40 mouse cellular contexts compared by ENCODE assay signal in the genomic region with DNA sequence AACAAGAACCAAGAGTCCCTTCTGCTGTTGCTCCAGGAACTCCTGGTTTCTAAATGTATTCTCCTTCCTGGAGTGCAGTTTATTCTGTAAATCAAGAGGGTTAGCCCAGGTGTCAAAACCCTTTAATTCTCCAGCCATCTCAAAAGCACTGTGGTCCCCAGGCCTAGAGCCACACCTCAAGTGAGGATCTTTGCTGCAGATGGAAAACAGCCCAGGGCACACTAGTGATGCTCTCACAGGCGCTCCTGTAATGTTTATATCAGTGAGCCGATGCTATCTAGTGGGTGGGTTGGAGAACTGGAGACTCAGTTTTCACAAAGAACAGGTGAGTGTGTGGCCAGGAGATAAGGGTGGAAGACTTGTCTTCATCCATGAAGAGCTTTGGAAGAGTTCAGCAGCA. TPM values are rescaled to one million over a fixed set of nuclear protein-coding genes. Genes with fewer than 3 reads are reported as not detected.
"Had no signal": no experiment of that assay in that cellular context is flagged by ENCODE, and none has a peak within 500 bp of the region (broad histone marks: within the 10 kb centered on the region; RNA-seq: fewer than 3 reads in every experiment).

Gene Gm12169, plus strand, starts transcription at position 301 of the 400 bp plus-strand sequence.

- H3K4me2 ChIP-seq: embryonic facial prominence, embryonic 12.5 days; embryonic facial prominence, embryonic 13.5 days; embryonic facial prominence, embryonic 15.5 days; forebrain, embryonic 12.5 days; forebrain, embryonic 13.5 days; forebrain, embryonic 15.5 days had no signal

- H3K9me3 ChIP-seq: embryonic facial prominence, embryonic 10.5 days; embryonic facial prominence, embryonic 12.5 days; embryonic facial prominence, embryonic 13.5 days; embryonic facial prominence, embryonic 15.5 days; forebrain, embryonic 10.5 days; forebrain, embryonic 12.5 days; forebrain, embryonic 13.5 days; forebrain, embryonic 15.5 days had no signal

- H3K27ac ChIP-seq: embryonic facial prominence, embryonic 10.5 days; embryonic facial prominence, embryonic 12.5 days; embryonic facial prominence, embryonic 13.5 days; embryonic facial prominence, embryonic 15.5 days; forebrain, embryonic 10.5 days; forebrain, embryonic 12.5 days; forebrain, embryonic 13.5 days; forebrain, embryonic 15.5 days; gastrocnemius, adult 2 months; heart, adult 2 months had no signal

- ATAC-seq: forebrain, embryonic 13.5 days; forebrain, embryonic 14.5 days; forebrain, embryonic 15.5 days; forebrain, embryonic 16.5 days; forebrain, postnatal 0 days had no signal

- H3K36me3 ChIP-seq: embryonic facial prominence, embryonic 10.5 days; embryonic facial prominence, embryonic 12.5 days; embryonic facial prominence, embryonic 13.5 days; embryonic facial prominence, embryonic 15.5 days; forebrain, embryonic 10.5 days; forebrain, embryonic 12.5 days; forebrain, embryonic 15.5 days had no signal

- H3K4me1 ChIP-seq: embryonic facial prominence, embryonic 10.5 days; embryonic facial prominence, embryonic 12.5 days; embryonic facial prominence, embryonic 13.5 days; embryonic facial prominence, embryonic 15.5 days; forebrain, embryonic 10.5 days; forebrain, embryonic 12.5 days; forebrain, embryonic 13.5 days; forebrain, embryonic 15.5 days had no signal

- H3K27me3 ChIP-seq: embryonic facial prominence, embryonic 12.5 days; embryonic facial prominence, embryonic 13.5 days; embryonic facial prominence, embryonic 15.5 days; forebrain, embryonic 12.5 days; forebrain, embryonic 13.5 days; forebrain, embryonic 15.5 days had no signal

- DNase-seq: cerebellum, adult 2 months; cerebellum, adult 8-10 months; cerebellum, adult 9-10 months; cerebellum, adult 9-11 months; cerebellum, postnatal 10 days; cerebellum, postnatal 14 days; cerebellum, postnatal 25 days; cerebellum, postnatal 36 days; embryo, embryonic 11 days; forebrain, postnatal 0 days; gastrocnemius, adult 2 months; gastrocnemius, postnatal 10 days; gastrocnemius, postnatal 14 days; gastrocnemius, postnatal 25 days; gastrocnemius, postnatal 36 days; heart, adult 18-20 months; heart, adult 2 months had no signal

- H3K9ac ChIP-seq: embryonic facial prominence, embryonic 12.5 days; embryonic facial prominence, embryonic 13.5 days; embryonic facial prominence, embryonic 15.5 days; forebrain, embryonic 12.5 days; forebrain, embryonic 13.5 days; forebrain, embryonic 15.5 days; forebrain, postnatal 0 days had no signal

- H3K4me3 ChIP-seq: embryonic facial prominence, embryonic 10.5 days; embryonic facial prominence, embryonic 12.5 days; embryonic facial prominence, embryonic 13.5 days; embryonic facial prominence, embryonic 15.5 days; erythroblast, embryonic 14.5 days; forebrain, embryonic 10.5 days; forebrain, embryonic 12.5 days; forebrain, embryonic 13.5 days; forebrain, embryonic 15.5 days; gastrocnemius, adult 2 months; heart, adult 2 months had no signal

RNA-seq across cellular contexts. Expression of gene Gm12169, which starts in this region (rescaled TPM):
- total RNA-seq: common myeloid progenitor, adult 5-6 weeks; forebrain, postnatal 0 days; gastrocnemius, adult 18-20 months; gastrocnemius, adult 2 months; gastrocnemius, adult 8-10 months; gastrocnemius, postnatal 10 days; gastrocnemius, postnatal 14 days; gastrocnemius, postnatal 25 days; gastrocnemius, postnatal 36 days; gastrocnemius, postnatal 4 days; granulocyte monocyte progenitor cell, adult 5-6 weeks; heart, adult 18-20 months; heart, adult 2 months; heart, adult 8-10 months had no signal
- polyA plus RNA-seq: cerebellum, adult 2 months; cortical plate, adult 2 months; embryonic facial prominence, embryonic 10.5 days; embryonic facial prominence, embryonic 11.5 days; embryonic facial prominence, embryonic 12.5 days; embryonic facial prominence, embryonic 13.5 days; embryonic facial prominence, embryonic 14.5 days; embryonic facial prominence, embryonic 15.5 days; erythroblast, embryonic 14.5 days; forebrain, embryonic 10.5 days; forebrain, embryonic 11.5 days; forebrain, embryonic 12.5 days; forebrain, embryonic 13.5 days; forebrain, embryonic 14.5 days; forebrain, embryonic 15.5 days; forebrain, embryonic 16.5 days; forebrain, postnatal 0 days; frontal cortex, adult 2 months; gonadal fat pad, adult 2 months; heart, adult 2 months had no signal
